Mouse (Mus musculus): Measurements from ENCODE around the gene Plxnb1. TPM values are rescaled to one million over a fixed set of nuclear protein-coding genes. Genes with fewer than 3 reads are reported as not detected.

Plxnb1 gene
- polyA plus RNA-seq, 1 experiment from 2014 or later = 15.8 TPM

DNA sequence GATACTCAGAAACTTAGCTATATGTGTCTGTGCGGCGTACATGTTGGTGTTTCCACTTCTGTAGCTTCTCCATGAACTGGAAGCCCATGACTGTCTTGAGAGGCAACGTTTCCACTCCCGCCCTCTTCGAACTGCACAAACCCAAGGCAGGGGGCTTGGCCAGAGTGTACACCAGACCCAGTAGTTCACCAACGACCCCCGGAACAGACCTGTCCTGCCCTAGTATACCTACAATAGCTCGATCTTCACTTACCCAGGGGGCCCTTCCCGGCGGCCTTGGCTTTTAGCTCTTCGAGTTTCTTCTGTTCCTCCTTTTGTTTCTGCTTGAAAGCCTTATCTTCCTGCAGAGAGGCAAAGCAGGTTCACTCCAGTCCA is 13.5 kb upstream of the Plxnb1 start:
- Histone ChIP-seq H3K27me3 (ENCODE audit: control insufficient read depth, insufficient read depth, low read length) (no peaks in the 10 kb centered on the region), H3K4me1 (ENCODE audit: control insufficient read depth, insufficient read depth, low read length) (peaks cover 16% of the 10 kb centered on the region; the same call in 1 of the 2 replicates), H3K9ac (replicated peaks; ENCODE audit: low read depth, low read length) (peak overlapping the region; percentile 72), H3K4me3 (ENCODE audit: low read depth, low read length) (peak overlapping the region; percentile 74), H3K36me3 (ENCODE audit: control insufficient read depth, insufficient read depth, low read length) (peaks cover 4% of the 10 kb centered on the region), H3K9me3 (ENCODE audit: control insufficient read depth, low read depth, low read length) (no peaks in the 10 kb centered on the region), H3K27ac (ENCODE audit: low read length) (peak overlapping the region; percentile 50; the same call in 1 of the 2 replicates), H3K4me2 (replicated peaks; ENCODE audit: low read depth, low read length) (peak overlapping the region; percentile 54)
- no peak for ATAC-seq (ENCODE audit: insufficient number of reproducible peaks, insufficient read depth, low FRiP score, low read depth)
- WGBS = 5% methylated on average over 11 of the region's 11 CpGs

DNA sequence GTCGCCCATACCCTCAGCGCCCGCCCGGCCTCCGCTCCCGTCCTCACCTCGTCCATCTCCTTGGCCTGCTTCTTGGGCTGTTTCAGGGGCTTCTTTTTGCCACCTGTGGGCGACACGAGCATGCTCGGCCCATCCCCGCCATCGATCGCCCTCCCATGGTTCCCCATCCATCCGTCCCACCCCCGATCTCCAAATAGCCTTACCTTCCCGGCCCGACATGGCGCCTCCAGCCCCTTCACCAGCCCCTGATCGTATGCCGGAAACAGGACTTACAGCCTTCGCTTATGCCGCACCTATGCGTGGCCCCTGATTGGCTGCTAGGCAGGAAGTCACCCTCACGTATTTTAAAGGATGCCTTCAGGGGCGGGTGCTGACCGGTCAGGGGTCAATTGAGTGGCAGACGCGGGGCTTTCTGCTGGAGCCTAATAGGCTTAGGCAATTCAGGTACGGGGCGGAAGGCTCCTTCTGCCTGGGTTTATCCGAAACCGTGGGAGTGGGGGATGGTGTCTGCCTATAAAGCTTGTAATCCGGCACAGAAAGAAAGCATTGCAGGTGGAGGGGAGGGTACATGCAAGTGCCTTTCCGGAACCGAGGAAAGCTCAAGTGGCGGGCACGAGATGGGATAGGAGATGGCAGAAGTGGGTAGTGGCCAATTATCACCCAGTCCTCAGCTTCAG is 12.9 kb upstream of the Plxnb1 start, which contains the start of the genes Ccdc51 and Tma7:
Ccdc51 (plus strand) TSS at position 370 of the 677 bp plus-strand sequence.
Tma7 (minus strand) TSS at position 464 of the 677 bp plus-strand sequence.
- under 1% methylated on average over 37 of the region's 37 CpGs for WGBS

DNA sequence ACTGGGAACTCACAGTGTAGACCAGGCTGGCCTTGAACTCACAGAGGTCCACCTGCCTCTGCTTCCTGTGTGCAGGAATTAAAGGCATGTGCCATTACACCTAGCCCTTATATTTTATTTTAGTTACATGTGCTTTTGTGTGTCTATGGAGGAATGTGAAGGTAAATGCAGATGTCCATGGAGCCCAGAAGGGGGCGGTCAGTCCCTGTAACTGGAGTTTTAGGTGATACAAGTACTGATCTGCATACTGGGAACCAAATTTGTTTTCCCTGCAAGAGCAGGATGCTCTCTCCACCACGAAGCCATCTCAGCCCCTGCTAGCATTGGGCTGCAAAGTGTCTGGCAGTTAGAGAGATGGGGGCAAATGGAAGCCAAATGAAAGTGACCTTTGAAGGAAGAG is 10.3 kb upstream of the Plxnb1 start:
- peaks cover 16% of the 10 kb centered on the region; the same call in 1 of the 2 replicates for H3K4me1 ChIP-seq (ENCODE audit: control insufficient read depth, insufficient read depth, low read length)
- no peaks in the 10 kb centered on the region for H3K27me3 ChIP-seq (ENCODE audit: control insufficient read depth, insufficient read depth, low read length)
- peaks cover 2% of the 10 kb centered on the region for H3K36me3 ChIP-seq (ENCODE audit: control insufficient read depth, insufficient read depth, low read length)
- no peak overlapping the region for H3K9ac ChIP-seq (replicated peaks; ENCODE audit: low read depth, low read length)
- H3K27ac ChIP-seq (ENCODE audit: low read length) = no peak overlapping the region
- WGBS = 16% methylated on average over 2 of the region's 2 CpGs
- H3K4me3 ChIP-seq (ENCODE audit: low read depth, low read length) = no peak overlapping the region
- no peaks in the 10 kb centered on the region for H3K9me3 ChIP-seq (ENCODE audit: control insufficient read depth, low read depth, low read length)
- ATAC-seq (ENCODE audit: insufficient number of reproducible peaks, insufficient read depth, low FRiP score, low read depth) = no peak
- H3K4me2 ChIP-seq (replicated peaks; ENCODE audit: low read depth, low read length) = no peak overlapping the region

More for the DNA sequence above, 12.9 kb upstream of the Plxnb1 start, which contains the start of the genes Ccdc51 and Tma7:
- H3K9ac ChIP-seq (replicated peaks; ENCODE audit: low read depth, low read length) = peak within 1 kb of the TSS; percentile 72
- peak; percentile 98 for ATAC-seq (ENCODE audit: insufficient number of reproducible peaks, insufficient read depth, low FRiP score, low read depth)
- peak within 1 kb of the TSS; percentile 54 for H3K4me2 ChIP-seq (replicated peaks; ENCODE audit: low read depth, low read length)
- H3K36me3 ChIP-seq (ENCODE audit: control insufficient read depth, insufficient read depth, low read length) = peaks cover 4% of the 10 kb centered on the region
- H3K9me3 ChIP-seq (ENCODE audit: control insufficient read depth, low read depth, low read length) = no peaks in the 10 kb centered on the region
- peak within 1 kb of the TSS; percentile 50 for H3K27ac ChIP-seq (ENCODE audit: low read length)
- H3K4me1 ChIP-seq (ENCODE audit: control insufficient read depth, insufficient read depth, low read length) = peaks cover 16% of the 10 kb centered on the region; the same call in 1 of the 2 replicates
- peak within 1 kb of the TSS; percentile 74 for H3K4me3 ChIP-seq (ENCODE audit: low read depth, low read length)
- H3K27me3 ChIP-seq (ENCODE audit: control insufficient read depth, insufficient read depth, low read length) = no peaks in the 10 kb centered on the region

DNA sequence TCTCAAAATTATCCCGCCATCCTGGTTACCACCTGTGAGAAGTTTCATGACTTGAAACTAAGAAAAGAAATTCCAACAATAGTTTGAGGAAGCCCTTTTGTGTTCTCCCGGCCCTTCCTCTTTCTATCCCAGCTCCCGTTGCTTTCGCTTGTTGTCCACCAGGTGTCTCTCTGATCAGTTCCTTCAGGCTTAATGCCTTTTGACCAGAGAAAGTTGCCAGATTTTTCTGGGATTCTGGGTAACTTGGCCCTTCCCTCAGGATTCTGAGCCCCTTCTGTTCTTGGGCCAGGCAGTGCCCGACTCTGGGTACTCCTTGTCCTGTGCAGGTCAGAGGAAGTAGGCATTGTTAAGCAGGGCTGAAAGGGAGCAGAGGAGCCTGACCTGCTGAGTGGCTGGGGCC is 7.2 kb upstream of the Plxnb1 start:
- Histone ChIP-seq H3K9ac (replicated peaks; ENCODE audit: low read depth, low read length) (no peak overlapping the region), H3K27me3 (ENCODE audit: control insufficient read depth, insufficient read depth, low read length) (no peaks in the 10 kb centered on the region), H3K4me3 (ENCODE audit: low read depth, low read length) (no peak overlapping the region), H3K4me2 (replicated peaks; ENCODE audit: low read depth, low read length) (no peak overlapping the region), H3K27ac (ENCODE audit: low read length) (no peak overlapping the region), H3K4me1 (ENCODE audit: control insufficient read depth, insufficient read depth, low read length) (peaks cover 4% of the 10 kb centered on the region; the same call in 1 of the 2 replicates), H3K9me3 (ENCODE audit: control insufficient read depth, low read depth, low read length) (no peaks in the 10 kb centered on the region), H3K36me3 (ENCODE audit: control insufficient read depth, insufficient read depth, low read length) (peaks cover 9% of the 10 kb centered on the region)
- no peak for ATAC-seq (ENCODE audit: insufficient number of reproducible peaks, insufficient read depth, low FRiP score, low read depth)
- 12% methylated on average over 5 of the region's 5 CpGs for WGBS

DNA sequence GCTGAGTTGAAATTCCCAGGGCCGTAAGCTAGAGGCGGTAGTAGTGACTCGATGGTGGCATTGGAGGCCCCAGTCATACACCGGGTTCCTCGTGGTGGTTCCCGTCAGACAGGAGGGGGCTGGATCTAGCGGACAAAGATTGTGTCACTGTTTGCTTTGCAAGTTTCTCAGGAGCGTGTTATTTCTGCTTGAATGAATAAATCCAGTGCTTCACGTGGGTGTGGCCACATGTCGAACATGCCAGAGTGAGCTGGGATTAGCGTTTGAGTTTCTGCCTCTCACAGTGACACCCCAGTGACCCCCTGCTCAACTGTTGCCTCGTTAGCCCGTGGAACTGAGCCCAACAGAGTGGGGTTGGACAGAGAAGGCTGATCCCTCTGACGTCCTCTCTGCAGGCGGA is 4.7 kb upstream of the Plxnb1 start:
- H3K27me3 ChIP-seq (ENCODE audit: control insufficient read depth, insufficient read depth, low read length) = no peaks in the 10 kb centered on the region
- no peak overlapping the region; the same call in 1 of the 2 replicates for H3K9ac ChIP-seq (replicated peaks; ENCODE audit: low read depth, low read length)
- H3K4me3 ChIP-seq (ENCODE audit: low read depth, low read length) = no peak overlapping the region
- no peaks in the 10 kb centered on the region for H3K9me3 ChIP-seq (ENCODE audit: control insufficient read depth, low read depth, low read length)
- H3K4me1 ChIP-seq (ENCODE audit: control insufficient read depth, insufficient read depth, low read length) = no peaks in the 10 kb centered on the region; the same call in 1 of the 2 replicates
- ATAC-seq (ENCODE audit: insufficient number of reproducible peaks, insufficient read depth, low FRiP score, low read depth) = no peak
- 68% methylated on average over 15 of the region's 15 CpGs for WGBS
- H3K27ac ChIP-seq (ENCODE audit: low read length) = peak overlapping the region; percentile 39; the same call in 1 of the 2 replicates
- no peak overlapping the region for H3K4me2 ChIP-seq (replicated peaks; ENCODE audit: low read depth, low read length)
- peaks cover 9% of the 10 kb centered on the region for H3K36me3 ChIP-seq (ENCODE audit: control insufficient read depth, insufficient read depth, low read length)

DNA sequence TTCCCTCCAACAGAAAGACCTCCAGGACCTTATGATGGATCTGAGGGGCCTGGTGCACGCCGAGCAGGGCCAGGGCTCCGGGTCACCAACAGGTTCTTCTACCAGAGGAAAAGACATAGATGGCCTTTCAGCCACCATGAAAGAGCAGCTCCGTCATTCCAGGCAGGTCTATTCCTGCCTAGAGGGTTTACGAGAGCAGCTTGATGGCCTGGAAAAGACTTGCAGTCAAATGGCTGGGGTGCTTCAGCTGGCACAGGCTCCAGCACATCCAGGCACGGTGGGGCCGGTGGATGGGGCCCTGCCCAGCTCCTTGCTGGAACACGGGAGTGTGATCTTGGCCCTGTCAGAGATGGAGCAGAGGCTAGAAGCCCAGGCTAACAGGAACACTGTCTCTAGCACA is 3.4 kb upstream of the Plxnb1 start:
- no peak overlapping the region for H3K4me3 ChIP-seq (ENCODE audit: low read depth, low read length)
- H3K9ac ChIP-seq (replicated peaks; ENCODE audit: low read depth, low read length) = no peak overlapping the region
- peaks cover 9% of the 10 kb centered on the region for H3K36me3 ChIP-seq (ENCODE audit: control insufficient read depth, insufficient read depth, low read length)
- H3K4me2 ChIP-seq (replicated peaks; ENCODE audit: low read depth, low read length) = no peak overlapping the region
- no peaks in the 10 kb centered on the region for H3K27me3 ChIP-seq (ENCODE audit: control insufficient read depth, insufficient read depth, low read length)
- H3K9me3 ChIP-seq (ENCODE audit: control insufficient read depth, low read depth, low read length) = no peaks in the 10 kb centered on the region
- peak overlapping the region; percentile 30; the same call in 1 of the 2 replicates for H3K27ac ChIP-seq (ENCODE audit: low read length)
- ATAC-seq (ENCODE audit: insufficient number of reproducible peaks, insufficient read depth, low FRiP score, low read depth) = no peak
- H3K4me1 ChIP-seq (ENCODE audit: control insufficient read depth, insufficient read depth, low read length) = peaks cover 7% of the 10 kb centered on the region
- WGBS = 72% methylated on average over 8 of the region's 8 CpGs

DNA sequence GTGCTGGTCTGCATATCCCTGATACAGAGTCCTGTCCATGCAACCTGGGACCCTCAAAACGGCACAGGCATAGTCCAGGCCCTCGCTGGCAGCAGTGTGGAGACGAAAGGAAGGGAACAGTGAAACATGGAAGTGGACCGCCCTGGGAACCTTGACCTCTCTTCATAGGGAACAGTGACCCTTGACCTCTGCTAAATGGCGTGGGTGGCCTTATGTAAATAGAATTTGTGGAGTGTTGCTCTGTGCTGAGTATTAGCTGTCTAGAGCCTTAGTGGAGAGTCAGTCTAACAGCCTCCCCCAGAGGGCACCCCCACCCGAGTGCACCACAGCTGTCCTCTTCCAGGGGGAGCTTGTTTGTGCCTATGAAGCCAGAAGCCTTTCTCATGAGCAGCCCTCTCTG is 2.4 kb upstream of the Plxnb1 start:
- H3K27ac ChIP-seq (ENCODE audit: low read length) = no peak overlapping the region
- H3K4me1 ChIP-seq (ENCODE audit: control insufficient read depth, insufficient read depth, low read length) = peaks cover 16% of the 10 kb centered on the region
- WGBS = 49% methylated on average over 6 of the region's 6 CpGs
- no peak overlapping the region for H3K4me3 ChIP-seq (ENCODE audit: low read depth, low read length)
- H3K9ac ChIP-seq (replicated peaks; ENCODE audit: low read depth, low read length) = no peak overlapping the region
- no peaks in the 10 kb centered on the region for H3K27me3 ChIP-seq (ENCODE audit: control insufficient read depth, insufficient read depth, low read length)
- no peak overlapping the region for H3K4me2 ChIP-seq (replicated peaks; ENCODE audit: low read depth, low read length)
- H3K36me3 ChIP-seq (ENCODE audit: control insufficient read depth, insufficient read depth, low read length) = peaks cover 9% of the 10 kb centered on the region
- ATAC-seq (ENCODE audit: insufficient number of reproducible peaks, insufficient read depth, low FRiP score, low read depth) = no peak
- no peaks in the 10 kb centered on the region for H3K9me3 ChIP-seq (ENCODE audit: control insufficient read depth, low read depth, low read length)

DNA sequence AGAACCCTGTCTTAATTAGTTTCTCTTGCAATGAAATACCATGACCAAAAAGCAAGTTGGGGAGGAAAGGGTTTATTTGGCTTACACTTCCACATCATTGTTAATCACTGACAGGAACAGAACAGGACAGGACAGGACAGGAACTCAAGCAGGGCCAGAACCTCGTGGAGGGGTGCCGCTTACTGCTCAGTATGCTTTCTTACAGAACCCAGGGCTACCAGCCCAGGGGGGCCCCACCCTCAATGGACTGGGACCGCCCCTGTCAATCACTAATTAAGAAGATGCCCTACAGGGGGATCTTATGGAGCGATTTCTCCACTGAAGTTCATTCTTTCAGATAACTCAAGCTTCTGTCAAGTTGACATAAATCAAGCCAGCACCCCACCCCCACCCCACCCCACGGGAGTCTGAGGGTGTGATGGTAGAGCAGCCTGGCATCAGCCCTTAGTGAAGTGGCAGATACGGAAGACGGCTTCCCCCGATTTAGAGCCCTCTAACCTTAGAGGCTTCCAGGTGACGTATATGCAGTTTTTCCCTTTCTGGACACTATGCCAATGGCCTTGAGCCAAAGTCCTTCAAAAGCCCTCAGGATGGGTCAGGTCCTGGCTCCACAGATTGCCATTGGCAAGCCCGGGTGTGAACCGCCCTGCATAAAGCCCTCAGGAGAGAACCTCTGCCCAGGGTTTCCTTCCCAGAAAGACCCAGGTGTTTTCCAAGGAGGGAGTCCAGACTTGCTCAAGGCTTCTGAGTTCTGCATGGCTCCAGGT is 1.2 kb upstream of the Plxnb1 start:
- no peak overlapping the region for H3K9ac ChIP-seq (replicated peaks; ENCODE audit: low read depth, low read length)
- peak overlapping the region; percentile 79 for H3K4me3 ChIP-seq (ENCODE audit: low read depth, low read length)
- peak overlapping the region; percentile 100 for H3K27ac ChIP-seq (ENCODE audit: low read length)
- no peak for ATAC-seq (ENCODE audit: insufficient number of reproducible peaks, insufficient read depth, low FRiP score, low read depth)
- H3K36me3 ChIP-seq (ENCODE audit: control insufficient read depth, insufficient read depth, low read length) = peaks cover 9% of the 10 kb centered on the region
- no peaks in the 10 kb centered on the region for H3K9me3 ChIP-seq (ENCODE audit: control insufficient read depth, low read depth, low read length)
- H3K4me2 ChIP-seq (replicated peaks; ENCODE audit: low read depth, low read length) = peak overlapping the region; percentile 81
- peaks cover 28% of the 10 kb centered on the region for H3K4me1 ChIP-seq (ENCODE audit: control insufficient read depth, insufficient read depth, low read length)
- WGBS = 17% methylated on average over 11 of the region's 11 CpGs
- no peaks in the 10 kb centered on the region for H3K27me3 ChIP-seq (ENCODE audit: control insufficient read depth, insufficient read depth, low read length)

Data from stomach, embryonic 14.5 days (tissue).